Mouse (Mus musculus): ENCODE results near the gene Atrnl1.

GRCm38 (mm10) chr19:57909466-57909865 lies 298.6 kb downstream of the Atrnl1 start:
- no peak for TF ChIP-seq POLR2A (IDR thresholded peaks at IDR 0.05; ENCODE audit: borderline replicate concordance, low read depth, low read length)
- no peak for TF ChIP-seq CTCF (IDR thresholded peaks at IDR 0.05; ENCODE audit: low read depth, low read length)
